Mouse (Mus musculus): Measurements from ENCODE around the gene E2f6. TPM values are rescaled to one million over a fixed set of nuclear protein-coding genes. Genes with fewer than 3 reads are reported as not detected.

E2f6 gene
- polyA plus RNA-seq, 1 experiment from 2014 or later, result 42.6 TPM

- WGBS, result 81% methylated on average over 1 of the region's 1 CpGs
- no peak overlapping the region for H3K4me2 ChIP-seq
- H3K36me3 ChIP-seq, result no peaks in the 10 kb centered on the region
- peaks cover 17% of the 10 kb centered on the region for H3K4me1 ChIP-seq
- ATAC-seq (ENCODE audit: insufficient number of reproducible peaks, low FRiP score, low TSS enrichment, low read depth), result no peak; the same call in 1 of the 2 replicates
- H3K27ac ChIP-seq, result no peak overlapping the region
- no peaks in the 10 kb centered on the region for H3K9me3 ChIP-seq
- H3K4me3 ChIP-seq, result no peak overlapping the region
- no peak overlapping the region for H3K9ac ChIP-seq
- no peaks in the 10 kb centered on the region for H3K27me3 ChIP-seq
These were observed 68.6 kb downstream of the E2f6 start for GRCm38 (mm10) chr12:16879369-16879768.

GRCm38 (mm10) chr12:16880077-16880476, 69.3 kb downstream of the E2f6 start:
- peaks cover 12% of the 10 kb centered on the region; the same call in 1 of the 2 replicates for H3K4me1 ChIP-seq
- no peaks in the 10 kb centered on the region for H3K27me3 ChIP-seq
- no peak overlapping the region for H3K9ac ChIP-seq
- H3K9me3 ChIP-seq, result no peaks in the 10 kb centered on the region
- 92% methylated on average over 4 of the region's 4 CpGs for WGBS
- no peak overlapping the region for H3K4me3 ChIP-seq
- H3K36me3 ChIP-seq, result no peaks in the 10 kb centered on the region
- H3K27ac ChIP-seq, result no peak overlapping the region
- no peak overlapping the region for H3K4me2 ChIP-seq
- no peak for ATAC-seq (ENCODE audit: insufficient number of reproducible peaks, low FRiP score, low TSS enrichment, low read depth)

- Histone ChIP-seq H3K4me2 (no peak overlapping the region), H3K4me3 (no peak overlapping the region), H3K4me1 (no peaks in the 10 kb centered on the region), H3K27ac (no peak overlapping the region), H3K9me3 (no peaks in the 10 kb centered on the region), H3K36me3 (no peaks in the 10 kb centered on the region), H3K9ac (no peak overlapping the region), H3K27me3 (no peaks in the 10 kb centered on the region)
- 74% methylated on average over 3 of the region's 3 CpGs for WGBS
- ATAC-seq (ENCODE audit: insufficient number of reproducible peaks, low FRiP score, low TSS enrichment, low read depth), result no peak
These were observed 71.7 kb downstream of the E2f6 start for GRCm38 (mm10) chr12:16882442-16882841.

- Histone ChIP-seq H3K27me3 (no peaks in the 10 kb centered on the region), H3K4me1 (no peaks in the 10 kb centered on the region), H3K9me3 (no peaks in the 10 kb centered on the region), H3K36me3 (no peaks in the 10 kb centered on the region), H3K9ac (no peak overlapping the region), H3K4me2 (no peak overlapping the region), H3K4me3 (no peak overlapping the region), H3K27ac (no peak overlapping the region)
- ATAC-seq (ENCODE audit: insufficient number of reproducible peaks, low FRiP score, low TSS enrichment, low read depth), result no peak
- WGBS, result 57% methylated on average over 7 of the region's 7 CpGs
These were observed 72.3 kb downstream of the E2f6 start for GRCm38 (mm10) chr12:16883111-16883510.

- Histone ChIP-seq H3K36me3 (no peaks in the 10 kb centered on the region), H3K27ac (no peak overlapping the region), H3K27me3 (no peaks in the 10 kb centered on the region), H3K9me3 (no peaks in the 10 kb centered on the region), H3K4me2 (no peak overlapping the region), H3K9ac (no peak overlapping the region), H3K4me1 (no peaks in the 10 kb centered on the region), H3K4me3 (no peak overlapping the region)
- ATAC-seq (ENCODE audit: insufficient number of reproducible peaks, low FRiP score, low TSS enrichment, low read depth), result no peak
- WGBS, result 88% methylated on average over 4 of the region's 4 CpGs
These were observed 73.8 kb downstream of the E2f6 start for GRCm38 (mm10) chr12:16884534-16884933.

- H3K27me3 ChIP-seq, result no peaks in the 10 kb centered on the region
- no peak overlapping the region for H3K4me3 ChIP-seq
- H3K4me2 ChIP-seq, result no peak overlapping the region
- H3K9me3 ChIP-seq, result no peaks in the 10 kb centered on the region
- H3K4me1 ChIP-seq, result no peaks in the 10 kb centered on the region
- ATAC-seq (ENCODE audit: insufficient number of reproducible peaks, low FRiP score, low TSS enrichment, low read depth), result no peak
- H3K9ac ChIP-seq, result no peak overlapping the region
- H3K27ac ChIP-seq, result no peak overlapping the region
- no peaks in the 10 kb centered on the region for H3K36me3 ChIP-seq
- 87% methylated on average over 6 of the region's 6 CpGs for WGBS
These were observed 75.6 kb downstream of the E2f6 start for GRCm38 (mm10) chr12:16886354-16886753.

Small RNA genes lying within 50 kb of the gene (microRNA-seq; reads per million reads assigned to microRNA genes)
- not detected for gene Gm44305

Other genes with a start within 250 kb of the E2f6 start
- 5.5 and 5.7 TPM in 2 replicates for gene Lpin1, start 200.0 kb upstream of the E2f6 start, polyA plus RNA-seq (2015; fragmentation: Nextera tagmentation; extraction: Ambion mirVana)
- not detected in 2 replicates for gene Ntsr2, start 157.6 kb upstream of the E2f6 start, polyA plus RNA-seq (2015; fragmentation: Nextera tagmentation; extraction: Ambion mirVana)
- 0.81 and 0.99 TPM in 2 replicates for gene Greb1, start 10.1 kb upstream of the E2f6 start, polyA plus RNA-seq (2015; fragmentation: Nextera tagmentation; extraction: Ambion mirVana)
- gene Rock2, start 83.9 kb downstream of the E2f6 start, polyA plus RNA-seq (2015; fragmentation: Nextera tagmentation; extraction: Ambion mirVana), result 15.0 and 15.6 TPM in 2 replicates
- 16.9 and 17.5 TPM in 2 replicates for gene Pqlc3, start 189.4 kb downstream of the E2f6 start, polyA plus RNA-seq (2015; fragmentation: Nextera tagmentation; extraction: Ambion mirVana)
- 0.65 and 0.77 TPM in 2 replicates for gene 2410004P03Rik, start 200.8 kb downstream of the E2f6 start, polyA plus RNA-seq (2015; fragmentation: Nextera tagmentation; extraction: Ambion mirVana)